ENCODE assay signal across 12 mouse cellular contexts in the genomic region with DNA sequence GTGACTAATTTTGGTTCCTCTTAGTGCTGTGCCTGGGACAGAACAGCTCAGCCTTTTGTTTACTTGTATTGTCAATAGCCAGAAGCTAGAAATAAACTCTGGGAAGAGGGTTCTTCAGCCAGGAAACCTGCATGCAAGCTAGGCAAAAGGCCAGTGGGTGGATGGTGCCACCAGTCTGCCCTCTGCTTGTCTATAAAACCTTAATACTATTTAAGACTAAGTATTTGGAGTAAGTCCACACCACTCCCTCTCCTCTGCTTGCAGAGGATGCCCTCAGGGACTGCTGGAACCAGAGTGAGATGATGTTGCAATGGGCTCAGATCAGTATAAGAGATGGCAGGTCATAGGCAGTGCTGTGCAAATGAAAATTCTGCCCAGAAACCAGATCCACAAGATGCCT. TPM values are rescaled to one million over a fixed set of nuclear protein-coding genes. Genes with fewer than 3 reads are reported as not detected.
DNase-seq lines count a peak whose midpoint lies in the region; ATAC-seq and TF ChIP-seq lines count a peak whose summit lies in the region.
"Had no signal": no experiment of that assay in that cellular context is flagged by ENCODE, and none has a peak within 500 bp of the region (broad histone marks: within the 10 kb centered on the region; RNA-seq: fewer than 3 reads in every experiment).

No protein-coding gene starts in this region.

- H3K9me3 ChIP-seq in lung, postnatal 0 days (ENCODE audit: low read length): no peaks in the 10 kb centered on the region
- H3K9me3 ChIP-seq: hindbrain, embryonic 12.5 days; liver, embryonic 15.5 days; midbrain, embryonic 15.5 days had no signal

- H3K36me3 ChIP-seq in lung, postnatal 0 days (ENCODE audit: insufficient read depth, low read length): no peaks in the 10 kb centered on the region
- H3K36me3 ChIP-seq: hindbrain, embryonic 12.5 days; liver, embryonic 15.5 days; midbrain, embryonic 15.5 days had no signal

- TF ChIP-seq EP300 in lung, postnatal 0 days (IDR thresholded peaks at IDR 0.05): no peak

- no peak overlapping the region for H3K9ac ChIP-seq in lung, postnatal 0 days (replicated peaks; ENCODE audit: low read depth)
- H3K9ac ChIP-seq: forebrain, postnatal 0 days; hindbrain, embryonic 12.5 days; liver, embryonic 15.5 days; midbrain, embryonic 15.5 days had no signal

- TF ChIP-seq CTCF in lung, postnatal 0 days (IDR thresholded peaks at IDR 0.05): no peak

- H3K4me2 ChIP-seq in lung, postnatal 0 days (replicated peaks; ENCODE audit: low read depth, low read length): no peak overlapping the region
- H3K4me2 ChIP-seq: hindbrain, embryonic 12.5 days; liver, embryonic 15.5 days; midbrain, embryonic 15.5 days had no signal

- H3K27me3 ChIP-seq in lung, postnatal 0 days (replicated peaks; ENCODE audit: insufficient read depth, low read length): no peaks in the 10 kb centered on the region
- H3K27me3 ChIP-seq: hindbrain, embryonic 12.5 days; liver, embryonic 15.5 days; midbrain, embryonic 15.5 days had no signal

- no peak for ATAC-seq in lung, postnatal 0 days
- ATAC-seq in CD4-positive, CD25-positive, alpha-beta regulatory T cell, adult 4 months: no peak
- no peak for ATAC-seq in erythroid progenitor cell, adult 5-6 weeks (replicated peaks; ENCODE audit: low FRiP score, poor library complexity, severe bottlenecking)
- ATAC-seq: forebrain, postnatal 0 days; midbrain, embryonic 15.5 days had no signal

- H3K4me3 ChIP-seq in lung, postnatal 0 days (ENCODE audit: low read depth, low read length): no peak overlapping the region
- H3K4me3 ChIP-seq: hindbrain, embryonic 12.5 days; liver, embryonic 15.5 days; midbrain, embryonic 15.5 days had no signal

- H3K27ac ChIP-seq in lung, postnatal 0 days (ENCODE audit: low read length): no peak overlapping the region
- H3K27ac ChIP-seq: hindbrain, embryonic 12.5 days; liver, embryonic 15.5 days; midbrain, embryonic 15.5 days had no signal

- DNase-seq in adrenal gland, adult 2 months: peak; percentile 45
- no peak for DNase-seq in adrenal gland, adult 18-20 months (ENCODE audit: low spot score in 2 of 2)
- DNase-seq in lung, adult 18-20 months: peak; percentile 65 to 77
- DNase-seq in lung, postnatal 0 days (ENCODE audit: low spot score): no peak
- peak; percentile 72 for DNase-seq in heart, adult 8-10 months (ENCODE audit: low spot score)
- no peak for DNase-seq in testis, postnatal 10 days (ENCODE audit: low spot score)
- DNase-seq: forebrain, postnatal 0 days had no signal

- peaks cover 10% of the 10 kb centered on the region; the same call in 1 of the 2 replicates for H3K4me1 ChIP-seq in lung, postnatal 0 days (ENCODE audit: insufficient read depth, low read depth, low read length)
- H3K4me1 ChIP-seq: hindbrain, embryonic 12.5 days; liver, embryonic 15.5 days; midbrain, embryonic 15.5 days had no signal

RNA-seq across cellular contexts. Expression of a gene that starts 53.5 kb away (rescaled TPM):
- 100 to 1,000 TPM; 105 to 130 TPM for total RNA-seq in adrenal gland, adult 2 months (2021)
- 11.8 and 23.4 TPM in 2 replicates for polyA plus RNA-seq in adrenal gland, adult 2 months (2012; rRNA removed)
- 100 to 1,000 TPM in 1 of 2 experiments, 10 to 100 TPM in 1; 78.1 to 102 TPM for total RNA-seq in adrenal gland, adult 18-20 months (2021)
- 18.7 and 19.2 TPM in 2 replicates for polyA plus RNA-seq in lung, postnatal 0 days (2015; fragmentation: Nextera tagmentation; extraction: Ambion mirVana)
- total RNA-seq in heart, adult 8-10 months (2022): 100 to 1,000 TPM; 154 to 156 (median 155) TPM
- 10 to 100 TPM; 31.8 to 38.8 TPM for polyA plus RNA-seq in CD4-positive, CD25-positive, alpha-beta regulatory T cell, adult 4 months (2017; shearing (Covaris generic))
- 9.4 and 14.7 TPM in 2 replicates for total RNA-seq in erythroid progenitor cell, adult 5-6 weeks (2015; ENCODE audit: low replicate concordance)
- 6.0 and 12.7 TPM in 2 replicates for total RNA-seq in erythroid progenitor cell, adult 5-6 weeks (2017; ENCODE audit: low replicate concordance)

Comparison
In these comparisons a context has a peak if more than half of its experiments do, and no peak if none do; other contexts are left out.
1. DNase-seq: peak in adrenal gland, adult 2 months (single experiment), lung, adult 18-20 months (2 of 2) and heart, adult 8-10 months (single experiment); none in adrenal gland, adult 18-20 months (0 of 2), lung, postnatal 0 days (single experiment) and testis, postnatal 10 days (single experiment).
2. RNA of a gene that starts 53.5 kb away (total RNA-seq): 154 to 156 TPM in heart, adult 8-10 months, 105 to 130 TPM in adrenal gland, adult 2 months and 78.1 to 102 TPM in adrenal gland, adult 18-20 months; 6.0 to 14.7 TPM in erythroid progenitor cell, adult 5-6 weeks; every median in the first group is over 4 times any median in the second.